Mouse (Mus musculus): ENCODE measurements at regions not wholly inside any gene's neighbourhood (a gene's known extent, or its start where the extent isn't known, plus 50 kb on each side); places are given as distances from the start of the nearest gene placed in this dataset.
"Not testable (repeated sequence)": the region's sequence is repeated elsewhere in the genome, so short reads cannot be mapped to it uniquely, and the experiment has no call there.

GRCm38 (mm10) chr6:3201507-3201906, 197.9 kb downstream of the Samd9l start:
- DNase-seq: not testable (repeated sequence)

GRCm38 (mm10) chr6:3201107-3201506, 198.3 kb downstream of the Samd9l start:
- no peak for DNase-seq

GRCm38 (mm10) chr6:3200586-3200985, 198.8 kb downstream of the Samd9l start:
- DNase-seq: peak; percentile 70 to 81

- DNase-seq: not testable (repeated sequence)
These were observed 206.9 kb downstream of the Samd9l start for GRCm38 (mm10) chr6:3192424-3192820.

DNA sequence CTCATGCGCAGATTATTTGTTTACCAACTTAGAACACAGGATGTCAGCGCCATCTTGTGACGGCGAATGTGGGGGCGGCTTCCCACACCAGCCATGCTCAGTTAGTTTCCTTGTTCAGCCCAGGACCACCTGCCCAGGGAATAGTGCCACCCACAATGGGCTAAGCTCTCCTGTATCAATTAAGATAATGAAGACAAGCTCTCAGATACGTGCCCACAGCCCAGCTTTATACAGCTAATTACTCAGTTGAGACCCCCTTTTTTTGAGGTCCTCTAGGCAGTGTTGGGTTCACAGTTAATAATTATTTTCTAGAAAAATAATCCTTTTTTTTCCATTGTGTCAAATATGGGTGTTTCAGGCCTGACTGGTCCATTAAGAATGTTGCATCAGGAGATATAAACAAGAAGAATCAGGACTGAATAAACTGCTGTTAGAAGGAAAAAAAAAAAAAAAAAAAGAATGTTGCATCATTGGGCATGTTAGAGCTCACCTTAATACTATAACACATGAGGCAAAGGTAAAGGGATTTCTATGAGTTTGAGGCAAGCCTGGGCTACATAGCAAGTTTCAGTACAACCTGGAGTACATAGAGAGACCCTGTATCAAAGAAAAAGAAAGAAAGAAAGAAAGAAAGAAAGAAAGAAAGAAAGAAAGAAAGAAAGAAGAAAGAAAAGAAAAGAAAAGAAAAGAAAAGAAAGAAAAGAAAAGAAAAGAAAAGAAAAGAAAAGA, 207.5 kb downstream of the Samd9l start:
- not testable (repeated sequence) for DNase-seq

DNA sequence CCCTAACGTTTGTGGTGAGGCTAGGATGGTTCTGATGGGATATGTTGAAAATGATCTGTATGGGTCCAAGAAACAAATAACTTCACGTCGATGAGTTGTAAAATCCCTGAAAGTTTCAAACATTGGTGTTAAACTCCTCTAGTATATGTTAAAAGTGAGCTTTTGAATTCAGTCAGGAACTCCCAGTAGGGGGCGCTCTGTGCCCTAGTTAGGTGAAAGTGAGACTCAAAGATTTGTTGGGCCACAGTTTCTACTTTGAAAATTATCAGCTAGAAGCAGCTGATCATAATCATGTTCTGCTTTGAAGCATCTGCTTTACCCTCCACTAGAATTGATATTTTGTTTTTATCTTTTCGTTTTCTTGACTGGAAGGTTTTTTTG, 215.6 kb downstream of the Samd9l start:
- DNase-seq: peak; percentile 87 to 90

DNA sequence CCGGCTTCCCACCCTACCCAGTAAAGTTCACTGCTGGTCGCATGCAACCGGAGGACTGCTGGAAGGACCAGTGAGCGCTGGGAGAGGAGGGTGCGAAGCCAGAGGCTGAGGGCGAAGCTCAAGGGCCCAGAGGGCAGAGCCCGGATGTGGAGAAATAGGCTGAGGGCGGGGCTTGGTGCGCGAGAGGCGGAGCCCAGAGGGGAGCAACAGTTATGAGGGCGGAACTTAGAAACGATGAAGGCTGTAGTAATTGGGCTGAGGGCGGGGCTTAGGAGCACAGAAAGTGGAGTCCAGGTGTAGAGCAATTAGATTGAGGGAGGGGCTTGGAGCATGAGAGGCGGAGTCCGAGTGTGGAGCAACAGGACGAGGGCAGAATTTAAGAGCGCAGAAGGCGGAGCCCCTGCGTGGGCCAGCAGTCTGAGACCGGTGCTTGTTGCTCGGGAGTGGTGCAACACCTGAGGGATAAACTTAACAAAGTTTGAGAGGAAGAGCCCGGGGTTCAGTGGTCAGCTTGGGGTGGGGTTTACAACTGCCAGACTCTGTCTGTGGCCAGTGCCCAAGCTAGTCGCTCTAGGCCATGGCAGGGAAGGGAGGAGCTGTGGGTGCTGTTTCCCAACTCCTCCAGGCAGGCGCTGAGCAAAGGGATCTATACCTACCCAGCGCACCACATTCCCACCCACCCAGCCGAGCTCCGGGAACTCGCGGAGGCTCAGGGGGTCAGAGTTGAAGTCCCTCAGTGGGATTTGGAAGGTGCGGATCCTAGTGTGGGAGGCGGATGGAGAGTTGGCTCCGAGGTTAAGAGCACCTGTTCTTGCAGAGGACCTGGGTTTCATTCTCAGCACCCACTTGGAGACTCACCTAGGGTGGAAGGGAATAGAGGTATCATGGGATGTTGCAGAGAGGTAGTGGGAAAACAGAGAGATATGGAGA, 216.2 kb downstream of the Samd9l start:
- DNase-seq: peak; percentile 84 to 85

GRCm38 (mm10) chr6:3182424-3182841, 216.9 kb downstream of the Samd9l start:
- peak in 1 of 2 experiments; percentile 10 for DNase-seq

- not testable (repeated sequence) for DNase-seq
These were observed 219.6 kb downstream of the Samd9l start for GRCm38 (mm10) chr6:3179603-3180348.

- not testable (repeated sequence) for DNase-seq
These were observed 229.9 kb downstream of the Samd9l start for GRCm38 (mm10) chr6:3169479-3169878.

- not testable (repeated sequence) for DNase-seq
These were observed 233.2 kb downstream of the Samd9l start for GRCm38 (mm10) chr6:3166149-3166548.

GRCm38 (mm10) chr6:3151901-3152300, 247.5 kb downstream of the Samd9l start:
- DNase-seq: not testable (repeated sequence)

- DNase-seq: peak in 1 of 2 experiments; percentile 9
These were observed 261.5 kb downstream of the Samd9l start for GRCm38 (mm10) chr6:3137823-3138222.

GRCm38 (mm10) chr6:3133763-3134162, 265.6 kb downstream of the Samd9l start:
- not testable (repeated sequence) for DNase-seq

DNA sequence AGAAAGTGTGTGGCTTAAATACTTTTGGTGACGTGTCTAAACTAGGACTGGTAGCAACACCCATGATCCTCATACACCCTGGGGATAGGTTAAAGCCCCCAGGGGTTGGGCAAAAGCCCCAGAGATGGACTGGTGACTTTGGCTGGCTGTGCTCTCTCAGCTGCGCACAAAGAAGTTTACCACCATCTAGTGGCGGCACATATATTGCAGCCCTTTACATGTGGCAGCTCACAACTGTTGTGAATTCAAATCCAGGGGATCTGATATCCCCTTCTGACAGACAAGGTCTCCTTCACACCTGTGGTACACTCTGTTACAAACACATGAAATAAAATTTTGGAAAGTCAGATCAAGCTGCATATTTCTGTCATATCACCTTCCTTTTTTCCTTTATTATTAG, 283.1 kb downstream of the Samd9l start:
- DNase-seq: not testable (repeated sequence)
